Mouse (Mus musculus) hindbrain, embryonic 12.5 days (tissue): ENCODE results near the gene Slc25a3. TPM values are rescaled to one million over a fixed set of nuclear protein-coding genes. Genes with fewer than 3 reads are reported as not detected.

ENCODE experiments used
- ATAC-seq: fragments of 200-750 bp; cut with Nextera tagmentation; 2 replicates; pipeline ENCODE4 v1.8.0; 2017; ENCODE audit warnings: moderate TSS enrichment; ENCODE audit not compliant: low FRiP score
- H3K27ac ChIP-seq: fragments of 300-500 bp; sonication (generic); 2 replicates; pipeline ENCODE4 v1.5.1; 2016; ENCODE audit warnings: mild to moderate bottlenecking
- H3K27me3 ChIP-seq: fragments of 300-500 bp; sonication (generic); 2 replicates; pipeline ENCODE4 v1.6.1; 2016; ENCODE audit warnings: mild to moderate bottlenecking
- H3K36me3 ChIP-seq: fragments of 300-500 bp; sonication (generic); 2 replicates; pipeline ENCODE4 v1.6.1; 2016; ENCODE audit warnings: mild to moderate bottlenecking
- H3K4me1 ChIP-seq: fragments of 300-500 bp; sonication (generic); 2 replicates; pipeline ENCODE4 v1.6.1; 2016
- H3K4me2 ChIP-seq: fragments of 300-500 bp; sonication (generic); replicated peaks from 2 replicates; pipeline ENCODE4 v1.6.1; 2016; ENCODE audit warnings: mild to moderate bottlenecking
- H3K4me3 ChIP-seq: fragments of 300-500 bp; sonication (generic); 2 replicates; pipeline ENCODE4 v1.5.1; 2016; ENCODE audit warnings: mild to moderate bottlenecking
- H3K9ac ChIP-seq: fragments of 300-500 bp; sonication (generic); 2 replicates; pipeline ENCODE4 v1.6.1; 2016; ENCODE audit warnings: mild to moderate bottlenecking, moderate library complexity
- H3K9me3 ChIP-seq: fragments of 300-500 bp; sonication (generic); replicated peaks from 2 replicates; pipeline ENCODE4 v1.6.1; 2016; ENCODE audit warnings: mild to moderate bottlenecking
- WGBS: fragments of 180-500 bp; shearing (Covaris S2); methylation state at CpG from one replicate; pipeline ENCODE4 v1.1.7; 2016; 5-methylcytosine and 5-hydroxymethylcytosine counted together
- polyA plus RNA-seq: library from polyadenylated mRNA; unstranded; fragments of >200 nt; fragmentation: Nextera tagmentation; extraction: Ambion mirVana; gene quantifications from 2 replicates; pipeline ENCODE4 v1.2.1, GENCODE M21; 2016

The Slc25a3 gene
- polyA plus RNA-seq, 1 experiment from 2014 or later: 390 TPM

DNA sequence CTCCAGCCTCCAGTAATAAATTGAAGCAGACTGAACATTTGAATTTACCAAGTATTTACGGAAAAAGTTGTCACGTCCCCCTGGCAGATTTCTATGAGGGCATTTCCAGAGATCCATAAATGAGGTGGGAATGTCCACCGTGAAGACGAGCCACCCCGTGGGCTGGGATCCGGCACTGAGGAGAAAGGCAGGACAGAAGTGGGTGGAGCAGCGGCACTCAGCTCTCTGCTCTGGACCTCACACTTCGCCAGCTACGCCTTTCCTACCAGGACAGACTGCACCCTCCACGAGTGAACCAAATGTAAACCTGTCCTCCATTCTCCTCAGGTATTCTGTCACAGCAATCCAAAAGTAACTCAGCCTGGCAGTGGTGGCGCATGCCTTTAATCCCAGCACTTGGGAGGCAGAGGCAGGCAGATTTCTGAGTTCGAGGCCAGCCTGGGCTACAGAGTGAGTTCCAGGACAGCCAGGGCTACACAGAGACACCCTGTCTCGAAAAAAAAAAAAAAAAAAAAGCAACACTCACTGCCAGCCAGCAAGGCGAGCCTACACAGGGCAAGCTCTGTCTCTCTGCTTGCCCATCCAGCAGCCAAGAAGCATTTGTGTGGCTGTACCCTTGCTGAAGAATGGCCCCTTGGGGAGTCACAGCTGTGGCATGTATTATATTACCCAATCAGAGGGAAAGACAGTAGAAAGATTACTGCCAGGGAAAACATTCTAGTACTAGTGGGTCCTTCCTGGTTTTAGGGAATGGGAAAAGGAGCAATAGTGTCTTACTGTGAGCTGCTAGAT is 20.9 kb downstream of the Slc25a3 start:
- no peak overlapping the region for H3K4me2 ChIP-seq
- no peaks in the 10 kb centered on the region for H3K27me3 ChIP-seq
- 89% methylated on average over 14 of the region's 14 CpGs for WGBS
- no peaks in the 10 kb centered on the region for H3K4me1 ChIP-seq
- ATAC-seq: no peak
- no peaks in the 10 kb centered on the region for H3K9me3 ChIP-seq
- no peaks in the 10 kb centered on the region; the same call in 1 of the 2 replicates for H3K36me3 ChIP-seq
- H3K27ac ChIP-seq: no peak overlapping the region
- no peak overlapping the region for H3K9ac ChIP-seq
- H3K4me3 ChIP-seq: no peak overlapping the region

DNA sequence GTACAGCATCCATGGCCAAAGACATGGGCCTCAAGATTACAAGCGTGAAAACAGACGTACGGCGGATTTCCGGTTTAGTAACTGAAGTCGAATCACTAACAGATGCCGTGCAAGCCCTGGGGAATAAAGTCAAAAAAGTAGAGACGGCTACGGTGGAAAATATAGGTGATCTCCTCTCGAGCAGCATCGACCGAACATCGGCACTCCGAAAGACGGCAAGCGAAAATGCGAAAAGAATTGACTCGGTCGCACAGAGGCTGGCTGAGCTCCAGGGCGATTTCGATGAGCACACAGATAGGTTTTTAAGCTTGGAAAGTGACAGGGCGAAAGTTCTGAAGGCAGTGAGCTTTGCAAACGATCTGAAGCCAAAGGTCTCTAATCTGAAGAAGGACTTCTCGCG is 21.9 kb downstream of the Slc25a3 start:
- H3K36me3 ChIP-seq: peaks cover 2% of the 10 kb centered on the region; the same call in 1 of the 2 replicates
- no peak overlapping the region for H3K4me3 ChIP-seq
- no peak overlapping the region for H3K4me2 ChIP-seq
- no peak overlapping the region for H3K27ac ChIP-seq
- no peaks in the 10 kb centered on the region for H3K4me1 ChIP-seq
- H3K27me3 ChIP-seq: no peaks in the 10 kb centered on the region
- no peak overlapping the region for H3K9ac ChIP-seq
- H3K9me3 ChIP-seq: no peaks in the 10 kb centered on the region
- ATAC-seq: no peak
- WGBS: 94% methylated on average over 25 of the region's 25 CpGs

DNA sequence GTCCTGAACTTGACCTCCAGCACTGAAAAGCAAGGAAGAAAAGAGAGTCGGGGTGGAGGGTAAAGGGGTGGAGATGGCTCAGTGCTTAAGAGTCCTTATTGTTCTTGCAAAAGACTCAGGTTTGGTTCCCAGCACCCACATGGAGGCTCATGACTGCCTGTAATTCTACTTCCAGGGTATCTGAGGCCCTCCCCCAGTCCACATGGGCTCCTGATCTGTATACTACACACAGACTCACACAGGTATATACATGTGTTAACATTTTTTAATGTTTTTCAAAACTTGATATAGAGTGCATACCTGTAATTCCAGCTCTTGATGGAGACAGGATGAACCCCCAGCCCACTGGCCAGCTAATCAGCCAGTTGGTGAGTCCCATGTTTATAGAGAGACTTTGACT is 23.8 kb downstream of the Slc25a3 start:
- Histone ChIP-seq H3K4me3 (no peak overlapping the region), H3K4me2 (no peak overlapping the region), H3K9me3 (no peaks in the 10 kb centered on the region), H3K36me3 (peaks cover 7% of the 10 kb centered on the region; the same call in 1 of the 2 replicates), H3K27ac (no peak overlapping the region), H3K9ac (no peak overlapping the region), H3K4me1 (no peaks in the 10 kb centered on the region), H3K27me3 (no peaks in the 10 kb centered on the region)
- 88% methylated on average over 1 of the region's 1 CpGs for WGBS
- no peak for ATAC-seq

DNA sequence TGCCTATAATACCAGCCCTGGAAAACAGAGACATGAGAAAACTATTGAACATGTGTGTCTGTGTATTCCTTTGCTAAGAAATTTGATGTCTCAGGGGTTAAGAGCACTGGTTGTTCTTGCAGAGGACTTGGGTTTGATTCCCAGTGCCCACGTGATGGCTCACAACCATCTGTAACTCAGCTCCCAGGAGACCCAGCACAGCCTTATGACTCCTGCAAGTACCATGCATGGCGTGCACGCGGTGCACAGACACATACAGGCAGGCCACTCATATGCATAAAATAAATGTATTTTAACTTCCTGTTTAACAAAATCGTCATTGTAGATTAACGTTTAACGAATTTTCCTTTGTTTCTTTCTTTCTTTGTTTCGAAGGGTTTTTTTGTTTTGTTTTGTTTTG is 25.8 kb downstream of the Slc25a3 start:
- Histone ChIP-seq H3K9ac (no peak overlapping the region), H3K4me2 (no peak overlapping the region), H3K27ac (no peak overlapping the region), H3K9me3 (no peaks in the 10 kb centered on the region), H3K4me3 (no peak overlapping the region), H3K27me3 (no peaks in the 10 kb centered on the region), H3K4me1 (no peaks in the 10 kb centered on the region), H3K36me3 (peaks cover 16% of the 10 kb centered on the region; the same call in 1 of the 2 replicates)
- WGBS: 94% methylated on average over 8 of the region's 8 CpGs
- no peak for ATAC-seq

DNA sequence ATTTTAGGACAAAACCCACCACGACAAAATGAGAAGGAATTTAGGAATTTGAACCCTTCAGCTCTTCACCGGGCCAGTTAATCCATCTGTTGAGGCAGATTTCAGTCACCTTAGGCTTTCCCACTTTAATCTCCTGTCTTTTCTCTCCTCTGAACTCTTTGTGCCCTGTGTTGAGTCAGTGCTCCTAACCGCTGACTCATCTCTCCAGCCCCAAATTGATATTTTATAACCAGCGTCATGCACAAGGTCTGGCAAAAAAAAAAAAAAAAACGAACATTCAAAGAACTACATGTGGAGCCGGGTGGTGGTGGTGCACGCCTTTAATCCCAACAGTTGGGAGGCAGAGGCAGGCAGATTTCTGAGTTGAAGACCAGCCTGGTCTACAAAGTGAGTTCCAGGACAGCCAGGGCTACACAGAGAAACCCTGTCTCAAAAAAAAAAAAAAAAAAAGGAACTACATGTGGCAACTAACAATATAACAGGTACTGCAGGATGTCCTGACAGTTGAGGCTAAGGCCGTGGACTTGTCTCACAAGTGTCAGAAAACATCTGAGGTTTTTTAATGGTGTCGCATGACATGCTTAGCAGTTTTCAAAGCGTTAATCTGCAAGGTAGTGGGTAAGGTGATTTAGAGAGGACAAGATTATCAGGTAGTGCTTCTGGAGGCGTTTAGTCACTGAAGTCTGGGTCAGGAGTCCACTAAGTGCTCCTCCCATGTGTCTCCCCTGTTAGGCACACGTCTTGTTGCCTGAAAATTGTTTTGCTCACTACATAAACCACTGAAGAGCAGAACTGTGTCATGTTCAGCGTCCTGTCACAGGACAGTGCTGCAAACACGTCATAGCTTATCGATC is 29.4 kb downstream of the Slc25a3 start:
- no peaks in the 10 kb centered on the region for H3K9me3 ChIP-seq
- WGBS: 90% methylated on average over 15 of the region's 15 CpGs

DNA sequence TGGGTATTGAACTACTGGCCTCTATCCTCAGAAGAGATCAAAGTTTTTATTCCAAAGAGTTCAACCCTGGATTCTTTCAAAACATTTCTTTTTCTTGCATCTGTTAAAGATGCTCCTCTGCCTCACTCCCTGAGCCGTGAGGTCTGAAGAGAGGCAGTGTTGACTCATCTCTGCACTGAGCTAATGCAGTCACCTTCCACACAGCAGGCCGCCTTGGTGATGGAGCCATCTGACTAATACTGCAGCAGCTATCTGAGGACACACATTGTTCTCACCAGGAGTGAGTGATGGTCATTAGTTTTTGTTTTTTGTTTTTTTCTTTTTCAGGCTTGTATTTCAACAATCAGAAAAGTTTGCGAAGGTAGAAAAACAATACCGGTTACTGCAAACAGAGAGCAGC is 31.0 kb downstream of the Slc25a3 start:
- H3K4me2 ChIP-seq: no peak overlapping the region
- no peaks in the 10 kb centered on the region for H3K9me3 ChIP-seq
- WGBS: 84% methylated on average over 4 of the region's 4 CpGs
- peaks cover 16% of the 10 kb centered on the region; the same call in 1 of the 2 replicates for H3K36me3 ChIP-seq
- no peaks in the 10 kb centered on the region for H3K27me3 ChIP-seq
- no peak overlapping the region for H3K9ac ChIP-seq
- no peaks in the 10 kb centered on the region for H3K4me1 ChIP-seq
- no peak for ATAC-seq
- no peak overlapping the region for H3K4me3 ChIP-seq
- H3K27ac ChIP-seq: no peak overlapping the region

More for the DNA sequence above, 29.4 kb downstream of the Slc25a3 start:
- H3K4me3 ChIP-seq: no peak overlapping the region
- ATAC-seq: no peak
- H3K27me3 ChIP-seq: no peaks in the 10 kb centered on the region
- no peak overlapping the region for H3K4me2 ChIP-seq
- H3K36me3 ChIP-seq: peaks cover 16% of the 10 kb centered on the region; the same call in 1 of the 2 replicates
- no peaks in the 10 kb centered on the region for H3K4me1 ChIP-seq
- no peak overlapping the region for H3K9ac ChIP-seq
- no peak overlapping the region for H3K27ac ChIP-seq

DNA sequence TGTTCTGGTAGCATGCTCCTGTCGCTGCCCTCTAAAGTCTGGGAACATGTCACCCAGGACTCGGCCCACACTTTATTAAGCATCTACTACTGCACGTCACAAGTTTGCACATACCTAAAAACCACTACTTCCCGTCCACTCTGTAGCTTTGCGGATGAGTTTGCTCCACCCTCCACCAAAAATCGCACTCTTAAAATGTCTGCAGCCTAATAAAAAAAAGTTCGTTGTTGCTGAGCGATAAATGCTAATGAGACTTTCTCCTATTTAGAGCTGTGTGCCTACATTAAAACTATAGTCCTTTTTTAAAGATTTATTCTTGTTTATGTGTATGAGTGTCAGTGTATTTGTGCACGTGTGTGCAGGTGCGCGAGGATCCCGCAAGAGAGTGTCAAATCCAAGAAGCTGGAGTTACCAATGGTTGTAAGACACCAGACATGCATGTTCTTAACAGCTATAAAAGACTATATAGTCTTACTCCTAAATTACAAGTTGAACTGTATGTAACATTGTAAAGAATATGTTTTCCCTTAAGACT is 40.4 kb downstream of the Slc25a3 start:
- peak overlapping the region; percentile 75; the same call in 1 of the 2 replicates for H3K27ac ChIP-seq

DNA sequence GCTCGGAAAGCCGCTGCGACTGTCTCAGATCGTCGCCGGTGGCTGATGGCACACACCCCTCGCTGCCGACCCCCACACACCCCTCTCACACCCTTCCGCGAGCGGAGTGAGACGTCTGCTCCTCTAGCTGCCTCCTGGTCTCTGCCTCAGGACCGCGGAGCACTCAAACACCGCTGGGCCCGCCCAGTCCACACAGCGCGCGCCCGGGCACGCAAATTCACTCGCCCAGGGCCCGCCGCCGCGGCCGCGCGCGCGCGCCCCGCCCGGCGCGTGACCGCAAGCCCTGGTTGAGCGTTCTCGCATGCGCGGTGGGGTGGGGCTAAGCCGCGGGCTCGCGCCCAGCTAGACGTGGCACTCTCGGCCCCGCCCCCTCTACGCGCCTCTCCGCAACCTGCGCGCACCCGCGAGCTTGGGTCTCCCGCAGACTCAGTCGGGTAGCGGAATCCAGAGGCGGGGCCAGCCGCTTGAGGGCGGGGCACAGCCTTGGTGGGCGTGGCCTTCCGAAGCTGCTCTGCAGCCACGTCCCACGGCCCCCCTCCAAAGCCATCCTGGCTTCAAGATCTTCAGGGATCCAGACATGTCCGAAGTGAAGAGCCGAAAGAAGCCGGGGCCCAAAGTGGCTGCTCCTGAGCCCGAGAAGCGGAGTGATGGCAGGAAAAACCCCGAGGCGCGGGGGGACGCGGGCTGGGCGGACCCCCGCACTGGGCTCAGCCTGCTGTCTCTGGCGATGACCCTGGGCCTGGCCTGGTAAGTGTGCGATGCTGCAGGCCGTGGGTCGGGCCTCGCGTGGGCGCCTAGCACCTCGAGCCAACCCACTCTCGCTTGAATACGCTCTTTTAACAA is 41.1 kb downstream of the Slc25a3 start, which contains the start of the genes Apaf1 and Ikbip:
Gene Apaf1, minus strand, starts transcription at position 221 of the 843 bp plus-strand sequence.
Gene Ikbip, plus strand, starts transcription at position 391 of the 843 bp plus-strand sequence.
- Histone ChIP-seq H3K9me3 (no peaks in the 10 kb centered on the region), H3K36me3 (peaks cover 7% of the 10 kb centered on the region; the same call in 1 of the 2 replicates), H3K4me1 (peaks cover 7% of the 10 kb centered on the region; the same call in 1 of the 2 replicates), H3K27ac (peak within 1 kb of the TSS; percentile 87), H3K27me3 (no peaks in the 10 kb centered on the region), H3K4me2 (peak within 1 kb of the TSS; percentile 71), H3K9ac (peak within 1 kb of the TSS; percentile 89), H3K4me3 (peak within 1 kb of the TSS; percentile 85)
- WGBS: under 1% methylated on average over 87 of the region's 87 CpGs
- ATAC-seq: peak; percentile 97

More for the DNA sequence above, 40.4 kb downstream of the Slc25a3 start:
- Histone ChIP-seq H3K9ac (peak overlapping the region; percentile 71), H3K4me1 (peaks cover 7% of the 10 kb centered on the region; the same call in 1 of the 2 replicates), H3K27me3 (no peaks in the 10 kb centered on the region), H3K4me3 (peak overlapping the region; percentile 85), H3K36me3 (peaks cover 4% of the 10 kb centered on the region; the same call in 1 of the 2 replicates), H3K4me2 (peak overlapping the region; percentile 71), H3K9me3 (no peaks in the 10 kb centered on the region)
- ATAC-seq: no peak
- 53% methylated on average over 12 of the region's 12 CpGs for WGBS

DNA sequence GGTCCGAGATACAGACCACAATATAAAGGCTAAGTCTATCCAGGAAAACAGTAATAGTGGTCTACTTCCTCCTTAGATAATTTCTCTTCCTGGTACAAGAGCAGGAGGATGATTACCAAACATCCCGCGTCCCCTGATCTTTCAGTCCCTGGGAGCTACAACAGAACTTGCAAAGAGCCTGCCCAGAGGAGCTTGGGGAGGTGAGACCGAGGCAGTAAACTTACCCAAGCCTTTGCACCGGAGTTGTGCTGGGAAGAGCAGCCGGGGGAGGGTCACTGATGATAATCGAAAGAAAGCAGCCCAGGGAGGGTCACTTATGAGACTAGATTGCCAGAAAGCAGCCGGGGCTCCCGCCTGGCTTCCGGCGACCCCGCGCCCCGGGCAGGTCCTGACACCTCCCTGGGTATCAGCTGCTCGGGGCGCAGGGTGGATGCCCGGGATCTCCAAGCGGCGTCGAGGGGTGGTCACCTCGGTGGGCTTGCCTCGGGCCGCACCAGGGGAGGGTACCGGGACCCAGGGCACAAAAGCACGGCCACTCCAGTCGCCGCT is 41.8 kb downstream of the Slc25a3 start:
- Histone ChIP-seq H3K27me3 (no peaks in the 10 kb centered on the region), H3K9me3 (no peaks in the 10 kb centered on the region), H3K4me3 (peak overlapping the region; percentile 85), H3K27ac (peak overlapping the region; percentile 87), H3K4me2 (peak overlapping the region; percentile 71), H3K9ac (peak overlapping the region; percentile 89), H3K36me3 (peaks cover 12% of the 10 kb centered on the region), H3K4me1 (peaks cover 7% of the 10 kb centered on the region; the same call in 1 of the 2 replicates)
- under 1% methylated on average over 27 of the region's 27 CpGs for WGBS
- ATAC-seq: peak; percentile 60

DNA sequence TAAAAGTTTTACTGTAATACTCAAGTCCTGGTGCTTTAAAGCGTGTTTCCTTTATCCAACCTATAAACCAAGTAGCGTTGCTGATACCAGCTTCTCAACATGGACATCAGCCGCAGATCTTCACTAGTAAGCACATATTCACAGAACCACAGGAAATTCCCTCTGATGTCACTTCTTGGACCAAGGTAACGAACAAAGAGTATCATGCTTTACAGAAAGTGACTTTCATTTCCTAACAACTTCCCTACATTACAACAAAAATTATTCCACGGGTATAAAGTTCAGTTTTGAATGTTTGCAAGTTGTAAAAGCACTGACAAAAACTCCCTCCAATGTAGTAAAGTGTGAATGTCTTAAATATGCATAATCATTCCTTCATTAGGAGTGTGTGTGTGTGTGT is 43.3 kb downstream of the Slc25a3 start:
- 94% methylated on average over 5 of the region's 5 CpGs for WGBS
- H3K4me2 ChIP-seq: no peak overlapping the region
- ATAC-seq: no peak

DNA sequence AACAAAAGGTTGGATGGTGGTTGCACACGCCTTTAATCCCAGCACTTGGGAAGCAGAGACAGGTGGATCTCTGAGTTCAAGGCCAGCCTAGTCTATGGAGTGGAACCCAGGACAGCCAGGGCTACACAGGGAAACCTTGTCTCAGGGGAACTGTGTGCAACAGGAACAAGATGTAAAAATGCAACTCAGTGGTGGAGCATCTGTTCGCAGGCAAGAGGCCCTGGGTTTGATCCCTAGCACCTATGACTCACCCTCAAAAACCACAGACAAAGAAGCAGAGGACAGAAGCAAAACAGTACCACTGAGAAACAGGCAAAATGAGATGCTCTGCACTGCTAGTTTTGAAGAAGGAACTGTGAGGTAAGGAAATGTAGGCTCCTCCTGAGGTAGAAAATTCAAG is 47.2 kb downstream of the Slc25a3 start:
- no peak for ATAC-seq
- no peaks in the 10 kb centered on the region for H3K9me3 ChIP-seq
- H3K27ac ChIP-seq: no peak overlapping the region
- H3K27me3 ChIP-seq: no peaks in the 10 kb centered on the region
- no peak overlapping the region for H3K9ac ChIP-seq
- H3K36me3 ChIP-seq: peaks cover 26% of the 10 kb centered on the region
- H3K4me3 ChIP-seq: no peak overlapping the region
- H3K4me1 ChIP-seq: peaks cover 7% of the 10 kb centered on the region; the same call in 1 of the 2 replicates
- no peak overlapping the region for H3K4me2 ChIP-seq
- WGBS: 100% methylated on average over 2 of the region's 2 CpGs

More for the DNA sequence above, 43.3 kb downstream of the Slc25a3 start:
- Histone ChIP-seq H3K27ac (no peak overlapping the region), H3K4me3 (no peak overlapping the region), H3K9ac (no peak overlapping the region), H3K36me3 (peaks cover 20% of the 10 kb centered on the region), H3K4me1 (peaks cover 7% of the 10 kb centered on the region; the same call in 1 of the 2 replicates), H3K27me3 (no peaks in the 10 kb centered on the region), H3K9me3 (no peaks in the 10 kb centered on the region)
